Mouse (Mus musculus): ENCODE measurements around the gene Svs6. TPM values are rescaled to one million over a fixed set of nuclear protein-coding genes. Genes with fewer than 3 reads are reported as not detected.
"Not testable (repeated sequence)": the region's sequence is repeated elsewhere in the genome, so short reads cannot be mapped to it uniquely, and the experiment has no call there.

Svs6 gene
- not detected for polyA plus RNA-seq (2012; fragmentation: generic; extraction: Trizol)
- long read RNA-seq, experiment 1, result 0 reads
- long read RNA-seq, experiment 2, result 0 reads

DNA sequence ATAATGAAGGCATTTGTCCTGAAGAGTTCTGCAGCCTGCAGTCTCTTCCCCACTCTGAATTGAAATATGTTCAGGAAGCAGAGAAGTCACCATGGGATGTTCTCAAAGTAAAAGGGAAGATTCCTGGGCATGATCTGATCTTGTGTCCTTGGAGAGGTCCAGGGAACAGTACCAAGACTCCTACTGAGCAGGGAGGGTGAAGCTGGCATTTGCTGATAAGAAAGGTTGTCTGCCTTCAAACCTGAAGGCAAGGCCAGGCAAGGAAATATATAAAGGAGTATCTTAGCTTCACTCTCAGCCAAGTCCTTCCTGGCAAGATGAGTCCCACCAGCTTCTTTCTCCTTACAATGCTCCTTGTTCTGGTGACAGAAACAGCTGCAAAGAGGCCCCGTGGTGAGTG is at the start of gene Svs6:
TSS of gene Svs6 (plus strand) at position 301 of the 400 bp plus-strand sequence.
- not testable (repeated sequence) for H3K4me3 ChIP-seq (ENCODE audit: insufficient read depth, poor library complexity, severe bottlenecking)
- H3K27me3 ChIP-seq (ENCODE audit: control insufficient read depth, insufficient read depth, insufficient read length), result peaks cover 11% of the 10 kb centered on the region

GRCm38 (mm10) chr2:164278359-164278758 is 38.2 kb upstream of the Svs6 start, which contains the start of gene Svs4:
Gene Svs4 (minus strand): TSS chr2:164278459.
- TF ChIP-seq MYOD1 (IDR thresholded peaks at IDR 0.05; ENCODE audit: control insufficient read depth, insufficient read length, low read depth) (no peak), CTCF (IDR thresholded peaks at IDR 0.05; ENCODE audit: control insufficient read depth, insufficient read depth, insufficient read length) (no peak), USF1 (IDR thresholded peaks at IDR 0.05; ENCODE audit: low read depth) (no peak), MYOG (IDR thresholded peaks at IDR 0.05; ENCODE audit: control insufficient read depth, extremely low read depth, insufficient read length) (no peak), FOSL1 (IDR thresholded peaks at IDR 0.05; ENCODE audit: insufficient read depth, low read length, poor library complexity, severe bottlenecking) (no peak), MAX (IDR thresholded peaks at IDR 0.05) (no peak), CEBPB (IDR thresholded peaks at IDR 0.05; ENCODE audit: low read depth) (no peak)
- Histone ChIP-seq H3K79me2 (ENCODE audit: control insufficient read depth, insufficient read depth) (no peaks in the 10 kb centered on the region), H3ac (ENCODE audit: control insufficient read depth, insufficient read length, low read depth) (no peak within 1 kb of the TSS), H3K4me3 (ENCODE audit: insufficient read depth, poor library complexity, severe bottlenecking) (no peak within 1 kb of the TSS), H3K27me3 (ENCODE audit: control insufficient read depth, insufficient read depth, insufficient read length) (no peaks in the 10 kb centered on the region), H3K36me3 (ENCODE audit: control insufficient read depth, insufficient read depth) (no peaks in the 10 kb centered on the region), H3K79me3 (ENCODE audit: low read depth) (no peaks in the 10 kb centered on the region)

More for the DNA sequence above, at the start of gene Svs6:
- H3K36me3 ChIP-seq (ENCODE audit: control insufficient read depth, insufficient read depth); H3K79me2 ChIP-seq (ENCODE audit: control insufficient read depth, insufficient read depth); H3ac ChIP-seq (ENCODE audit: control insufficient read depth, insufficient read length, low read depth); H3K79me3 ChIP-seq (ENCODE audit: low read depth): not testable (repeated sequence)

DNA sequence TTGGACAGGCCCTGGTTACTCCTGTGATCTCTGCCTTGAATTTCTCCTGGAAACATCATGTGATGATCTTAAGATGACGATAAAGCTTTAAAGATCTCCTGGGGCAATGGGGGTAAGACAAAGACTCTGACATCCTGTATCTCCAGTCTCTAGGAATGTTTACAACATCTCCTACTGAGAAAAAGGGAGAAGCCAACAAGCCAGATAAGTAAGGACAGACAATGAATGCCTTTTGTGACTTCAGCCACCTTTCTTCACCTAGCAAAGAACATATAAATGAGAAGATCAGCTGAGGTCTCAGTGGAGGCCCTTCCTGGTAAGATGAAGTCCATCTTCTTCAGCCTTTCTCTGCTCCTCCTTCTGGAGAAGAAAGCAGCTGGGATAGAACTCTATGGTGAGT is 27.6 kb upstream of the Svs6 start, which contains the start of gene Svs3a:
TSS of gene Svs3a (plus strand) at position 301 of the 400 bp plus-strand sequence.
- not testable (repeated sequence) for H3K4me3 ChIP-seq (ENCODE audit: insufficient read depth, poor library complexity, severe bottlenecking); H3ac ChIP-seq (ENCODE audit: control insufficient read depth, insufficient read length, low read depth); H3K79me3 ChIP-seq (ENCODE audit: low read depth); H3K36me3 ChIP-seq (ENCODE audit: control insufficient read depth, insufficient read depth); H3K79me2 ChIP-seq (ENCODE audit: control insufficient read depth, insufficient read depth)
- peaks cover 15% of the 10 kb centered on the region for H3K27me3 ChIP-seq (ENCODE audit: control insufficient read depth, insufficient read depth, insufficient read length)

GRCm38 (mm10) chr2:164312599-164312998 is 4.0 kb upstream of the Svs6 start:
- Histone ChIP-seq H3K4me3 (ENCODE audit: insufficient read depth, poor library complexity, severe bottlenecking) (no peak overlapping the region), H3K36me3 (ENCODE audit: control insufficient read depth, insufficient read depth) (no peaks in the 10 kb centered on the region), H3K27me3 (ENCODE audit: control insufficient read depth, insufficient read depth, insufficient read length) (peaks cover 5% of the 10 kb centered on the region), H3ac (ENCODE audit: control insufficient read depth, insufficient read length, low read depth) (no peak overlapping the region), H3K79me3 (ENCODE audit: low read depth) (no peaks in the 10 kb centered on the region), H3K79me2 (ENCODE audit: control insufficient read depth, insufficient read depth) (no peaks in the 10 kb centered on the region)
- TF ChIP-seq CTCF (IDR thresholded peaks at IDR 0.05; ENCODE audit: control insufficient read depth, insufficient read depth, insufficient read length), result no peak
- no peak for TF ChIP-seq MAX (IDR thresholded peaks at IDR 0.05)
- no peak for TF ChIP-seq MYOG (IDR thresholded peaks at IDR 0.05; ENCODE audit: control insufficient read depth, extremely low read depth, insufficient read length)
- TF ChIP-seq CEBPB (IDR thresholded peaks at IDR 0.05; ENCODE audit: low read depth), result no peak
- TF ChIP-seq FOSL1 (IDR thresholded peaks at IDR 0.05; ENCODE audit: insufficient read depth, low read length, poor library complexity, severe bottlenecking), result no peak
- TF ChIP-seq MYOD1 (IDR thresholded peaks at IDR 0.05; ENCODE audit: control insufficient read depth, insufficient read length, low read depth), result no peak
- no peak for TF ChIP-seq USF1 (IDR thresholded peaks at IDR 0.05; ENCODE audit: low read depth)

GRCm38 (mm10) chr2:164315460-164315859 is 1.1 kb upstream of the Svs6 start:
- not testable (repeated sequence) for H3K36me3 ChIP-seq (ENCODE audit: control insufficient read depth, insufficient read depth); H3K79me2 ChIP-seq (ENCODE audit: control insufficient read depth, insufficient read depth); H3K79me3 ChIP-seq (ENCODE audit: low read depth); H3ac ChIP-seq (ENCODE audit: control insufficient read depth, insufficient read length, low read depth); H3K4me3 ChIP-seq (ENCODE audit: insufficient read depth, poor library complexity, severe bottlenecking)
- peaks cover 11% of the 10 kb centered on the region for H3K27me3 ChIP-seq (ENCODE audit: control insufficient read depth, insufficient read depth, insufficient read length)

- H3K36me3 ChIP-seq (ENCODE audit: control insufficient read depth, insufficient read depth), result no peaks in the 10 kb centered on the region
- TF ChIP-seq MAX (IDR thresholded peaks at IDR 0.05) (no peak), USF1 (IDR thresholded peaks at IDR 0.05; ENCODE audit: low read depth) (no peak)
- H3K27me3 ChIP-seq (ENCODE audit: control insufficient read depth, insufficient read depth, insufficient read length), result peaks cover 11% of the 10 kb centered on the region
- H3ac ChIP-seq (ENCODE audit: control insufficient read depth, insufficient read length, low read depth), result no peak overlapping the region
- H3K79me2 ChIP-seq (ENCODE audit: control insufficient read depth, insufficient read depth), result no peaks in the 10 kb centered on the region
- no peak overlapping the region for H3K4me3 ChIP-seq (ENCODE audit: insufficient read depth, poor library complexity, severe bottlenecking)
- H3K79me3 ChIP-seq (ENCODE audit: low read depth), result no peaks in the 10 kb centered on the region
Observed at GRCm38 (mm10) chr2:164320983-164321382, 4.4 kb downstream of the Svs6 start.

DNA sequence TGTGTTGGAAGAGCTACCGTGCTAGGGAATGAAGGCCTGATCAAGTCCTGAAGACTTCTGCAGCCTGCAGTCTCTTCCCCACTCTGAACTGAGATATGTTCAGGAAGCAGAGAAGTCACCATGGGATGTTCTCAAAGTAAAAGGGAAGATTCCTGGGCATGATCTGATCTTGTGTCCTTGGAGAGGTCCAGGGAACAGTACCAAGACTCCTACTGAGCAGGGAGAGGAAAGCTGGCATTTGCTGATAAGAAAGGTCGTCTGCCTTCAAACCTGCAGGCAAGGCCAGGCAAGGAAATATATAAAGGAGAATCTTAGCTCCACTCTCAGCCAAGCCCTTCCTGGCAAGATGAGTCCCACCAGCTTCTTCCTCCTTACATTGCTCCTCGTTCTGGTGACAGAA is 15.9 kb downstream of the Svs6 start, which contains the start of gene Svs5:
TSS of gene Svs5 (plus strand) at position 301 of the 400 bp plus-strand sequence.
- not testable (repeated sequence) for H3K79me2 ChIP-seq (ENCODE audit: control insufficient read depth, insufficient read depth); H3ac ChIP-seq (ENCODE audit: control insufficient read depth, insufficient read length, low read depth); H3K36me3 ChIP-seq (ENCODE audit: control insufficient read depth, insufficient read depth); H3K79me3 ChIP-seq (ENCODE audit: low read depth); H3K4me3 ChIP-seq (ENCODE audit: insufficient read depth, poor library complexity, severe bottlenecking)
- peaks cover 33% of the 10 kb centered on the region for H3K27me3 ChIP-seq (ENCODE audit: control insufficient read depth, insufficient read depth, insufficient read length)

GRCm38 (mm10) chr2:164343732-164344131 is 27.2 kb downstream of the Svs6 start:
- not testable (repeated sequence) for H3K36me3 ChIP-seq (ENCODE audit: control insufficient read depth, insufficient read depth); H3K79me3 ChIP-seq (ENCODE audit: low read depth); H3ac ChIP-seq (ENCODE audit: control insufficient read depth, insufficient read length, low read depth); H3K79me2 ChIP-seq (ENCODE audit: control insufficient read depth, insufficient read depth); H3K4me3 ChIP-seq (ENCODE audit: insufficient read depth, poor library complexity, severe bottlenecking); H3K27me3 ChIP-seq (ENCODE audit: control insufficient read depth, insufficient read depth, insufficient read length)

DNA sequence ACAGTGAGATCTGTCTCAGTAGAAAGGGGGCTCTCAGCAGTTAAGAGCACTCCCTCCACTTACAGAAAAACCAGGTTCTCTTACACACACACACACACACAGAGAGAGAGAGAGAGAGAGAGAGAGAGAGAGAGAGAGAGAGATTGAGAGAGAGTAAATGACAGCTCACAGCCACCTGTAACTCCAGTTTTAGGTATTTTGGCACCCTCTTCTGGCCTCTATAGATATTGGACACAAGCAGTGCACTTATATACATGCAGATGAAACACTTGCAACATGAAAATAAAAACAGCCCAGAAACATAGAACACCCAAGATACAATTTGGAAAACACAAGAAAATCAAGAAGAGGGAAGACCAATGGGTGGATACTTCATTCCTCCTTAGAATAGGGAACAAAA is 31.1 kb downstream of the Svs6 start:
- not testable (repeated sequence) for H3K36me3 ChIP-seq (ENCODE audit: control insufficient read depth, insufficient read depth); H3ac ChIP-seq (ENCODE audit: control insufficient read depth, insufficient read length, low read depth); H3K27me3 ChIP-seq (ENCODE audit: control insufficient read depth, insufficient read depth, insufficient read length); H3K79me2 ChIP-seq (ENCODE audit: control insufficient read depth, insufficient read depth); H3K4me3 ChIP-seq (ENCODE audit: insufficient read depth, poor library complexity, severe bottlenecking); H3K79me3 ChIP-seq (ENCODE audit: low read depth)

Data from C2C12 (cell line).